Mouse (Mus musculus) c-Kit-positive CD71-positive TER-119-positive erythroid progenitor cells, embryonic 14.5 days (primary cell): ENCODE data around the gene Rnf114.

Experiments used
- DNase-seq: peaks from one replicate; pipeline ENCODE4 v3.0.0-alpha.2; 2013; ENCODE audit warnings: low spot score

The Rnf114 gene

DNA sequence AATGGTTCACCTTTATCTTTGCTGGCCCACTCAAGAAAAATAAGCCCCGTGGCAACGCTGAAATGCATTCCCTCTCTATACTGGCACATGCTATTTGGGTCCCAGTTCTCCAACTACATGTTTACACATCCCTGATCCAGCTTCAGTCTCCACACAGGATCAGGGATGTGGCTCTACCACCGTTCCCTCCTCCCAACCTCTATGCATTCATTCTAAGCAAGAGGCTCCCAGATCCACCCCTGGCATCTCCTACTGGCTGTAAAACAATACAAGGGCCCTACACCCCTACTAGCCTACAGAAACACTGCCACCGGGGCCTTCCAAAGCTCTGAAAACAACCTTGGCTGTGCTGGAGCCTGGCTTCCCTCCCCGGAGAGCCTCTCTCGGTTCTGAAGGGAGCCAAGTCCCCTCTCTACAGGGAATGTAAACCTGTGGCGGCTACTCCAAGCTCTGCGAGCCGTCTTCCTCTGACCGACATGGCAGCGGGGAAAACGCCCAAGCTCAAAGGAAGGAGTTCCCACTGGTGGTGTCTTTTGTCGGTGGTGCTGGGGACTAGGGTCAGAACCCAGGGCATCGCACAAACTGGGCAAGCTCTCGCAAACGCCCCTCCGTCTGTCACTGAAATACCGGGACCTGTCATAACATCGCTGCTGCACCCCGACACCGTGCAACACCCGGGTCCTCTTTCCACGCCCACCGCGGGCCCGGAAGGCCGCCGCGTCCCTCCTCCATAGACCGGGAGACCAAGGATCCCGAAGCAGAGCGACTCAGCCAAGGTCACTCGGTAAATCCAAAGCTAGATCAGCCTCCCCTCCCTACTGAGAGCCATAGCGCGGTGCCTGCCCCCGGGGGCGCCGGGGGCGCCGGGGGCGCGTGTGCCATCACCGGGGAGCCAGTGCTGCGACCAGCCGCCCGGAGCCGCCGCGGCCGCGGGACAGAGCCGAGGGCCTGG, at the start of gene Rnf114:
Gene Rnf114 (plus strand): TSS at position 889 of the 952 bp plus-strand sequence.
- DNase-seq, result no peak

DNA sequence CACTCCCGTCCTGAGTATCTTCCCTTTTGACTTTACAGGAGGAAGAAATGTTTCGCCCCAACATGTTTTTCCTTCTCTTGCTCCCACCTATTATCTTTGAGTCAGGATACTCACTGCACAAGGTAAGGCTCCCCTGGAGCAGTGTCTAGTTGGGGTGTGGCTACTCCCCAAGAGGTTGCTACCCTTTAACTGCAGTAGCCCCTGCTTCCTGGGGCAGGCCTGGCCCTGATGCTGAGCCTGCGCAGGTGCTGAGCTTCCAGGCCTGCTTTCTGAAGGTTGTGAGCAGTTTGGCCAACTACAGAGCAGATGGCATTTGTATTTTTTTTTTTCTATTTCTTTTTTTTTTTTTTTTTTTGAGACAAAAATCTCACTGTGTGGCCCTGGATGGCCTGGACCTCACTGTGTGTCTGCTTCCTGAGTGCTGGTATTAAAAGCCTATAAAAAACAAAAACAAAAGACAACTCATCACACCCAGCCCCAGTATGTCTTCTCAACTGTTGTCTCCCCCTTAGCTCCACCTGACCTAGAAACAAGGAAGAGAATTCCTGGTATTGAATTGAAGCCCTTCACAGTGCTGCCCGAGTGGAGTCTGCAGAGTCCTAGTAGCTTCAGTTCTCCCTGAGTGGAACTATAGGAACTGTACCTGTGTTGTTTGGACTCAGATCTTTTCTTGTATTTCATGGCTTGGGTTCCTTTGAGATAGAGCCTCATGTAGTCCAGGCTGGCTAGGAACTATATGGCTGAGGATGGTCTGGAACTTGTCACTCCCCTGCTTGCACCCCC, 48.8 kb upstream of the Rnf114 start:
- DNase-seq, result no peak

- DNase-seq, result no peak
These were observed 46.3 kb upstream of the Rnf114 start for GRCm38 (mm10) chr2:167445911-167446780.

GRCm38 (mm10) chr2:167447207-167447606, 45.2 kb upstream of the Rnf114 start:
- DNase-seq, result no peak

GRCm38 (mm10) chr2:167447629-167448028, 44.8 kb upstream of the Rnf114 start:
- DNase-seq, result peak; percentile 30

DNA sequence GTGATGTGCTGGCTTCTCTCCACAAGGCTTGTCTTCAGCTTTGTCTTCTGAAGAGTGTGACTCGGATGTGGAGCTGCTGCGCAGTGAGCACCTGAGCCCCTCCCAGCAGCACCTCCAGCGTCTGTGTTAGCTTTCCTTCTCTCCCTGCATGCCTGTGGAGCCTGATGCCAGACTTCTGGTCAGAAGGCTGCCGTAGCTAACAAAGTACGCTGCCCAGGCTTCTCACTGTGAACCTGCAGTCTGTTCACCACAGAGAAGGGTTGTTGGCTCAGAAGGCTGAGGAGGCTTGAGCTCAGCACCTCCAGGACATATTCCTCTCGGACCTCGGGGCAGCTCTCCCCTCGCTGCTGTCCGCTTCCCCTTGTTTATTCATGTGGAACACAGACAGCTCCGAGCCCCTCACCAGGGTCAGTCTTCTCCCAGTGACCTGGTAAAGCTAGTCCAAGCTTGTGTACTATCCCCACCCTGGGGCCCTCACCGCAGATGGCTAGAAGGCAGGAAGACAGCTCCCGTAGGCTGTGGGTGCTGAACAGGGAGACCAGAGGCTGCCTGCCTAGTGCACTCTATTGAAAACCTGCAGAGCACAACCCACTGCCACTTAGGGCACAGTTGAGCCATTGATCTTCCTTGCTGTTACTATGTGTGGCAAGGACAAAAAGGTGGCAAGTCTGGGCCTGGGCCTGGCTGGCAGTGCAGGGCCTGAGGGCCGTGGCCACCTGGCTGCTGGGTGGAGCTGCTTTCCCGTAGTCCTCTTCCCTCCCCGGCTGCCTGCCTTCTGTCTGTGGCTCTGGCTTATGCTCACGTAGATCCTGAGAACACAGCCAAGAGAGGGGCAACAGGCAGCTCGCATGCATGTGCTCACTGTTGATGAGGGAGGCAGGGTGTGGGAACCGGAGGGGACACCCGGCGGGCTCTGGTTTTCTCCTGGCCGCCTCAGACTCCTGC, 42.8 kb upstream of the Rnf114 start:
- no peak for DNase-seq

- no peak for DNase-seq
These were observed 41.8 kb upstream of the Rnf114 start for GRCm38 (mm10) chr2:167450647-167451046.

DNA sequence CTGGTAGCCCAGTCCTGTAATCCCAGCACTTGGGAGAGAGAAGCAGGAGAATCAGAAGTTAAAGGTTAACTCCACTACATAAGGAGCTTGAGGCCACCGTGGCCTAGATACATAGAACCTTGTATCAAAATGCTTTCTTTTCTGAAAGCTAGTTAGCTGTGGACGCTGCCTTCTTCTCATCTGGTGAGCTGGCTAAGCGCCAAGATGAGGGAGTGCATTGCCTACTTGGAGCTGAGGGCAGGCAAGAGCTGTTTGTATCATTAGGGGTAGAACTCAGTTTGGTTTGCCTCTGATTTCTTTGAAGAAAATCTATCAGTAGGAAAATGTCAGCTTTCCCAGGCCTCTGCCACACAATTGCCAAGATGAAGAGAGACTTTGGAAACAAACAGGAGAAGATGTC, 38.6 kb upstream of the Rnf114 start:
- DNase-seq, result no peak

DNA sequence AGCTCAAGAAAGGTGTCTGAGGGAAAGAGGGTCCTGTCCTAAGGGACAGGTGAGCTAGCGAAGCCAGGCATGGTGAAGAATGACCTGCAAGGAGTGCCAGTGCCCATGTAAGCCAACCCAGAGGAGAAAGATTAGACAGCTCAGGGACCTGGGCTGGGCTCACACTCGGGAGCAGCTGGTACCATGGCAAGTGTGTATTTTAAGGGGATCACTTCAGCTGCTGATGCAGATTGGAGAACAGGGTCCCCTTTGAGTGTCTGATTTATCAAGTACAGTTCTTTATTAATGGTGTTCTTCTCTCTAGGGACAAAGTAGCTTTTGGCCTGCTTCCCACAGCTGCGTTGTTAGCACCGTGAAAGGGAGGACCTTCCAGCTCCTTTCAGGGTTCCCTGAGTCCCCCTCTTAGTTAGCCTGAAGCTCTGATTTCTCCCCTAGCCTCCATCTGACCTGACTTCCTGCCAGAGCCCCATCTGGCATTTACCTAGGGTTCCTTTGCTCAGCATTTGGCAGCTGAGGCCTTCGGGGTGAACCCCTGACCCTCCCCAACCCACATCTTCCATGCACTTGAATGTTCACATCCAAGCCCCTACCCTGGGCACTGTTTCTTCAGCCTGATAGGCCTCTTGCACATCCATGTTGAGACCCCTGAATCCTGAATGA, 36.0 kb upstream of the Rnf114 start:
- no peak for DNase-seq

DNA sequence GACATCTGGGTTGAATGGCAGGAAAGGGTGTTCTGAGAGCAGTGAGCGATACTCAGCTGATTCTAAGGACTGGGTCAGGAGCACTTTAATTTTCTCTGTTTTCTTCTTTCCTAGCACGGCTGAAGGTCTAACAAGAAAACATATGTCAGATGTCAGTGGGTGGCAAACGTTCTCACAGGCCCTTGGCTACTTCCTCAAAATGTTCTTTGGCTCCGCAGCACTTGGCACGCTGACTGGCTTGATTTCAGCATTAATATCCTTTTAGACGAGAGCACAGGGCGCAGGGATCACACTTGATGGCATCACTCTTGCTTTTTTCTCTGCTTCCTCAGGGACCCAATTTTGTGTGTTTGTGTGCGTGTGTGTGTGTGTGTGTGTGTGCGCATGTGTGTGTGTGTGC, 35.2 kb upstream of the Rnf114 start:
- DNase-seq, result no peak

GRCm38 (mm10) chr2:167458548-167458947, 33.9 kb upstream of the Rnf114 start:
- no peak for DNase-seq

DNA sequence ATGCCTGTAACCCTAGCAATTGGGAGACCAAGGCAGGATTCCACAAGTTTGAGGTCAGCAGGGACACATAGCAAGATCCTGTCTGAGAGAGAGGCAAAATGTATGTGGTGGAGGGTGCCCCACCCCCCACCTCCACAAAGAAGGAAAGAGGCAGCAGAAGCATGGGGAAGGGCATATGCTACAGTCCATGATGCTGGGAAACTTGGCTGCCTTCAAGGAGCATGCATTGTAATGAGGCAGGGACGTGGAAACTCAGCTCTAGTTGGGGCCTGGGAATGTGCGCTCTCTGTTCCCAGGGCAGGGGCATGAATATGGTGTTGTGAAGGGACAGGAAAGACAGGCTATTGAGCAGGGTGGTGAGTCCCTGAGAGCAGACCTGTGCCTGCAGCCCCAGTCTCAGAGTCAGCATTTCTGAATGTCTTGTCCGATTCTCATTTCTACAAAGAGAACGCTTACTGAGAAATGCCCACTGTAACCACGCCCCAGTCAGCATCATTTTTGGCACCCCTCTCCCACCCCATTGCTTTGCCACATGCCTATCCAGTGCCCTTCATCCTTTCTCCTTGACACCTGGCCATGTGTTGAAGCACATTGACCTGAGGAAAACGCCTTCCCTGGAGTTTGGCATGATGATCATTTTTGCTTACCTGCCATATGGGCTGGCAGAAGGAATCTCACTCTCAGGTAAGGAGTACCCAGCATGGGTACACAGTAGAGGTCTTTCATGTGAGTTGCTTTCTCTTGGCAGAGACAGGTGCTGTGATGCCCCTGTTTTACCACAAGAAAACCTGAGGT, 33.2 kb upstream of the Rnf114 start:
- no peak for DNase-seq

- DNase-seq, result peak; percentile 50
These were observed 29.5 kb upstream of the Rnf114 start for GRCm38 (mm10) chr2:167462954-167463353.

GRCm38 (mm10) chr2:167463802-167464201, 28.6 kb upstream of the Rnf114 start:
- DNase-seq, result no peak

DNA sequence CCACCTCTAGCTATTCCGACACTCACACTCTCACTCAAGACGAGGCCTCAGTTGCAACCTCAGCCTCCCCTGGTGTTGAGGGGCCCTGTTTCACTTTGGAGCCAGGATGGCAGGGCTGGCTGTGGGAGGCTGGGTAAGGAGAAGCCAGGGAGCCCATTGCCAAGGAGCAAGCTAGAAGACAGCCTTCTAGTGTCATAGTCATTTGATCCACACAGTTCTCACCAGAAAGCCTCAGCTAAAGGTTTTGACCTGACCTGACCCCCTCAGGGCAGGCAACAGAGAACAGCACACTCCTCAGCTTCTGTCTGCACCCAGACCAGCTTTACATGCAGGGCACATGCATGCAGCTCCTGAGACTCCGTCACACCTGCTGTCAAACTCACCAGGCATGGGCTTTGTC, 26.5 kb upstream of the Rnf114 start:
- no peak for DNase-seq

- DNase-seq, result no peak
These were observed 25.2 kb upstream of the Rnf114 start for GRCm38 (mm10) chr2:167467214-167467613.

- DNase-seq, result no peak
These were observed 24.0 kb upstream of the Rnf114 start for GRCm38 (mm10) chr2:167468444-167468843.

- DNase-seq, result no peak
These were observed 21.8 kb upstream of the Rnf114 start for GRCm38 (mm10) chr2:167470611-167471010.

- no peak for DNase-seq
These were observed 20.9 kb upstream of the Rnf114 start for GRCm38 (mm10) chr2:167471585-167471984.
